Mouse (Mus musculus): ENCODE data around the gene Stab2. TPM values are rescaled to one million over a fixed set of nuclear protein-coding genes. Genes with fewer than 3 reads are reported as not detected.

Stab2 gene
- not detected for polyA plus RNA-seq (2015; fragmentation: Illumina TruSeq; extraction: RNeasy Lipid Tissue Mini Kit (QIAGEN cat#74804); ENCODE audit: insufficient read depth, low read depth, low replicate concordance)

DNA sequence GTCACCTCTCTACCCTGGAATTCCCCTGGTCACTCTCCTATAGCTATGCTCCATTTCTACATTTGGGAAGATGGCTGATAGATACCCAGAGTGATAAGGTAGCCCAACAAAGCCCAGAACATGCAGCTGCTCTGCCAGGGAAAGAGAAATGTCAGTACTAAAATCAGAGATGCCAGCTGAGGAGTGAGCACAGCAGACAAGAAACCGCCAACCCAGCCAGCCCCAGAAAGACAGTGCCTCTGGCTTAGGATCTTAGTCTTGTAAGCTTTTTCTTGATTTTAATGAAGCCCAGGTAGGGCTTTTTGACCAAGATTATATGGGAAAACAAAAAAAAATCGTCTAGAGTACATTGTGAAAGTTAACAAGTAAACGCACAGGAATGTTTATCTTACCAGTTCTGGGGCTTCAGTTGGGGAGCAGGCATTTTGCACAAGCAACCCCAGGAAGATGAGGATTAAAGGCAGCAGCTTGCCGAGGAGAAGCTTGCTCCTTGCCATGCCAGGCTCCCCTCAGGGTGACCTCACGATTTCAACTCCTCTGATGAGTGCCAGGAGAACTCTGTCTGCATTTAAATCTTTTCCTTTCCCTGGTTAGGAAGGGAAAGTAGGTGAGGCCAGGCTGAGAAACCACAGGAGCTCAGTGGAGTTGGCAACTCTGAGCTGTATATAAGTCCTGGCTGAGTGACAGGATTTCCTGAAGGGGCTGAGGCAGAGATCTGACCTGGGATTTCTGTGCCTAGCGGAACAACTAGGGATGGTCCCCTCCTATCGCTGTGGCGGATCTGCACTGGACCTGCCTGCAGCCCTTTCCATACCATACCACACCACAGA lies at the start of gene Stab2:
Stab2 (minus strand) TSS at position 641 of the 830 bp plus-strand sequence.

Other genes starting within 250 kb of the Stab2 start
- gene Gm49358, start 244.1 kb downstream of the Stab2 start, polyA plus RNA-seq (2015; fragmentation: Illumina TruSeq; extraction: RNeasy Lipid Tissue Mini Kit (QIAGEN cat#74804); ENCODE audit: insufficient read depth, low read depth, low replicate concordance) = not detected
- 3.4 TPM for gene Nt5dc3, start 229.0 kb downstream of the Stab2 start, polyA plus RNA-seq (2015; fragmentation: Illumina TruSeq; extraction: RNeasy Lipid Tissue Mini Kit (QIAGEN cat#74804); ENCODE audit: insufficient read depth, low read depth, low replicate concordance)
- gene 1700113H08Rik, start 50.0 kb upstream of the Stab2 start, polyA plus RNA-seq (2015; fragmentation: Illumina TruSeq; extraction: RNeasy Lipid Tissue Mini Kit (QIAGEN cat#74804); ENCODE audit: insufficient read depth, low read depth, low replicate concordance) = not detected

Data from pancreas, adult 10 weeks (tissue).